Mouse (Mus musculus): ENCODE data around the gene Tomm34. TPM values are rescaled to one million over a fixed set of nuclear protein-coding genes. Genes with fewer than 3 reads are reported as not detected.
"Not testable (repeated sequence)": the region's sequence is repeated elsewhere in the genome, so short reads cannot be mapped to it uniquely, and the experiment has no call there.

Tomm34 gene
- polyA plus RNA-seq, 1 experiment = 46.7 TPM

DNA sequence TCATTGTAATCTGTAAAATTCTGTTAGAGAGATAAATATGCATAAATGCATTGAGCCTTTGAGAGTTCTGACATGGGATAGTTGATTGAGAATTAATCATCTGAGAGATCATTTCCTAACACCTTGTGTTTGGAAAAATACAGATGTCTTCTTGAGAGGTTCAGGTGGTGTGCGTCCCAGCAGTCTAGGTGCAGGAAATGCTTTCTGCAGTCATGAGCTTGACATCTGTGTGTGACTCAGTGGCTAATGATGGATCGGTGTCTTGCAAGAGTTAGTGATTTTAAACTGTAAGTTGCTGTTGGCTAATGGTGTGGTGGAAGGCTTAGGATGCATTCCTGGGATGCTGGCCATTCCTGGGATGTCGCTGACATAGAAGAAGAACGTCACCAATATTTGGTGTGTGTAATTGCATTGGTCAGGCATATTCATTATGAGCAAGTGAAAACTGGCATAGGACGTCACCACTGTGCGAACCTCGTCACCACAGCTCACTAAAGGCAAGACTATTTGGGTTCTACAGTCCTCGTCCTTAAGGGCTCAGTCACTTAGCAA is 6.0 kb upstream of the Tomm34 start:
- DNase-seq (ENCODE audit: low read depth) = no peak

DNA sequence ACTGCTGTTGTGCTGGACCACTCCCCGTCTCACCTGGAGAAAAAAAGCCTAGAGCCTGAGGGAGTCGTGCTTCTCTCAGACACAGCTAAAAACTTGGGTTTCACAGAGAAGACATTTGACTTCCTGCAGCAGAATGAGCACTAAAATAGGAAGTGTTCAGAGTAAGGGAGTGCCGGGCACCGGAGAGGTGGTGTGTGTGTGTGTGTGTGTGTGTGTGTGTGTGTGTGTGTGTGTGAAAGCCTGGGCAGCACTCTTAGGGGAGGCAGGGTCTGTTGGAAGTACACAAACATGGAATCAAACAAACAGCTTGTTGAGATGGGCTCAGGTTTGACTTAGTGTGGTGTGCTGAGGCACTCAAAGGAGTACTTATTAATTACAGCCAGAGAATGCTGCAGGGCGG is 4.1 kb upstream of the Tomm34 start:
- no peak for DNase-seq (ENCODE audit: low read depth)

DNA sequence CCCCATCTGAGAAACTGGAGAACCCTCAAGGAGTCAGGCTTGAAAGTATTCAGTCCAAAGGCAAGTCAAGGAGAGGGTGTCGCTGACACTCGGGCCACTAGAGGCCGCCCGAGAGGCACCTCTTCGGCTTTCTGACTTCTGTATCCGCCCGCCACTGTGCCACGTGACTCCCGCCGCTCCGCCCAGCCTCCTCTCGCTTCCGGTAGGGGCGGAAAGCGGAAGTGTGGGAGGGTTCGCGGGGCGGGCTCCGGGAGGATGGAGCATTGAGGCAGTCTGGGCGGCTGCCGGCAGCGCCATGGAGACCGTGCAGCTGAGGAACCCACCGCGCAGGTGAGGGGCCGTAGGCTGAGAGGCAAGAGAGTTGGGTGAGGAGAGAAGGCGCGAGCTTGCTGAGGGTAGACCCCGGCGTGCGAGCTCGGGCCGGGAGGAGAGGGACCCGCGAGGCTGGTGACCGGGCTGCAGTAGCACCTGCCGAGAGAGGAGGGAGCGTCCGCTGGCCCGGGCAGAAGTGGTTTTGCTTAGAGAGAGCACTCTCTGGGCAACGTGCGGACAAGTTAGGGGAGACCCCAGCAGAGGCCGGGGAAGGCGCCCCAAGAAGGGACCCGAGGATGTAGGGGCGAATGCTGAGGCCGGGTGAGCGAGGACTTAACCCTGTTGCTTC is 3.1 kb upstream of the Tomm34 start:
- DNase-seq (ENCODE audit: low read depth) = peak; percentile 41

- DNase-seq (ENCODE audit: low read depth) = no peak
These were observed 2.2 kb upstream of the Tomm34 start for GRCm38 (mm10) chr2:164073120-164073519.

- DNase-seq (ENCODE audit: low read depth) = no peak
These were observed 1.1 kb upstream of the Tomm34 start for GRCm38 (mm10) chr2:164072109-164072508.

- not testable (repeated sequence) for DNase-seq (ENCODE audit: low read depth)
These were observed 460 bp upstream of the Tomm34 start for GRCm38 (mm10) chr2:164071437-164071820.

- no peak for DNase-seq (ENCODE audit: low read depth)
These were observed 716 bp downstream of the Tomm34 start, which contains the start of gene Stk4 for GRCm38 (mm10) chr2:164070142-164070764. Gene Stk4, plus strand, starts transcription at chr2:164070322.

GRCm38 (mm10) chr2:164059634-164060235 is 11.2 kb downstream of the Tomm34 start:
- no peak for DNase-seq (ENCODE audit: low read depth)

DNA sequence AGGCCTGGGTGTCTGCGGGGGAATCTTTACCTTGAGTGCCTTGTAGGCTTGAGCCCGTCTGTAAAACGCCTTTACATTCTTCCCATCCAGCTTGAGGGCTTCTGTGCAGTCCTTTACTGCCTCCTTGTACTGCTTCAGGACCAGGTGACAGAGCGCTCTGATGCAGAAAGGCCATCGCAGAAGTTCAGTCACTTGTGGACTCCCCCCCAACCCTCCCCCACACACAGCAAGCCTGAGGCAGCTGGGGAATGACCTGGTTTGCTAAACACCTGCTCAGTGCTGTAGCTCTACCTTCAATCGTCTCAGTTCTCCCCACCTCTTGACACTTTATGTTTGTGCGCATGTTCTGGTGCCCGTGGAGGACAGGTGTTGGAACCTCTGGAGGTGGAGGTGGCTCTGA is 16.3 kb downstream of the Tomm34 start:
- DNase-seq (ENCODE audit: low read depth) = no peak

DNA sequence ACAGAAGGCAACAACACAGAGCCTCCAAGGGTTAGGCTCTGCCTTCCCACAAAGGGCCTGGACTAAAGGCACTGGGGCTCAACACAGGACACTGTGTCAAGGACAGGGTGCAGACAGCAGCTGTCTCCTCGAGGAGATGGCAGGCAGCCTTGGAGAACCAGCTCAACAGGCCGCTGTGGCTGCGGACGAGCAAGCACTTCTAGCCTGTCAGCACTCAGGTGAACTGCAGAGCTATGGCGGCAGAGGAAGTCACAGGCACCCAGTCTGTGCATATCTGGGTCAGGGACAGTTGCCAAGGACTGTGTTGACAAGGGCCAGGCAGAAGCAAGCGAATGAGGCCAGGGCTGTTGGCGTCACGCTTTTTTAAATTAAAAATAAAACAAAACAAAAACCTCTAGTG is 17.2 kb downstream of the Tomm34 start:
- no peak for DNase-seq (ENCODE audit: low read depth)

- DNase-seq (ENCODE audit: low read depth) = no peak
These were observed 23.7 kb downstream of the Tomm34 start for GRCm38 (mm10) chr2:164047197-164047690.

- DNase-seq (ENCODE audit: low read depth) = no peak
These were observed 29.4 kb downstream of the Tomm34 start for GRCm38 (mm10) chr2:164041523-164041922.

GRCm38 (mm10) chr2:164040949-164041348 is 30.0 kb downstream of the Tomm34 start:
- DNase-seq (ENCODE audit: low read depth) = no peak

DNA sequence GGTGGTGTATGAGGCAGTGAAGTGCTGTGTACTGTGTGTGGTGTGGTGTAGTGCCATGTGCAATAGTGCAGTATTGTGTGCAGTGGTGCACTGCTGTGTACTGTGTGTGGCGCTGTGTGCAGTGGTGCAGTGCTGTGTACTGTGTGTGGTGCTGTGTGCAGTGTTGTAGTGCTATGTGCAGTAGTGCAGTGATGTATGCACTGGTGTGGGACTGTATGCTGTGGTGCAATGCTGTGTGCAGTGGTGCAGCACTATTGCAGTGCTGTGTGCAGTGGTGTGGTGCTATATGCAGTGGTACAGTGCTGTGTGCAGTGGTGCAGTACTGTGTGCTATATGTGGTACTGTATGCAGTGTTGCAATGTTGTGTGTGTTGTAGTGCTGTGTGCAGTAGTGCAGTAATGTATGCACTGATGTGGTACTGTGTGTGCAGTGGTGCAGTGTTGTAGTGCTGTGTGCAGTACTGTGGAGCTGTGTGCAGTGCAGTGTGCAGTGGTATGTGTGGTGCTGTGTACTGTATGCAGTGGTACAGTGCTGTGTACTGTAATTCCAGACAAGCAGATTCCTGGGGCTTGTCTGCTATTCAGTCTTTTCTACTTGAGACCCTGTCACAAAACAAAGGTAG is 32.5 kb downstream of the Tomm34 start:
- DNase-seq (ENCODE audit: low read depth) = no peak

- DNase-seq (ENCODE audit: low read depth) = no peak
These were observed 34.4 kb downstream of the Tomm34 start for GRCm38 (mm10) chr2:164036520-164037019.

DNA sequence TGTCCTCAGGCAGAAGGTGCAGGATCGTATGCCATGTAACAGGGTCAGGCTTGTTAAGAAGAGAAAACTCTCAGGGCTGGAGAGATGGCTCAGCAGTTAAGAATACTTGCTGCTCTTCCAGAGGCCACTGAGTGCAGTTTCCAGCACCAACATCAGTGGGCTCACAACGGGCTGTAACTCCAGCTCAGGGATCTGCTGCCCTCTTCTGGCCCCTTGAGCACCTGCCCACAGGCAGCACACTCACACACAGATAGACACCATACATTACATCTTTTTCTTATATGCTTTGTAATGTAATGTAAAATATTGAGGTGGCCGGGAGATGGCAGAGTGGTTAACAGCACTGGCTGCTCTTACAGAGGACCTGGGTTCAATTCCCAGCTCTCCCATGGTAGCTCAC is 38.0 kb downstream of the Tomm34 start:
- no peak for DNase-seq (ENCODE audit: low read depth)

DNA sequence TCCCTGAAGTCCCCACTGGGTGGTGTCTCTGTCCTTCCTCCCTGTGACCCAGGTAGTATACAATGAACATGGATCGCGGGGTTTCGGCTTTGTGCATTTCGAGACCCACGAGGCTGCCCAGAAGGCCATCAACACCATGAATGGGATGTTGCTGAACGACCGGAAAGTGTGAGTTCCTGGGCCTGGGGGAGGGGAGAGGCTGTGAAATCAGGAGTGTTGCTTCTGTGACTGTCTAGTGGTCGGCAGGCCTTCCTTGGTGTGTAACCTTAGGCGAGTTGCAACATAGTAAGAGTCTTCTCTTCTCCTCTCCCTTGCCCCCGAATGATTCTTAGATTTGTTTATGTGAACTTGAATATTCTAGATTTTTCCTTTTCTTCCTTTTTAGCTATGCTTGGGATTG is 39.8 kb downstream of the Tomm34 start:
- DNase-seq (ENCODE audit: low read depth) = no peak

DNA sequence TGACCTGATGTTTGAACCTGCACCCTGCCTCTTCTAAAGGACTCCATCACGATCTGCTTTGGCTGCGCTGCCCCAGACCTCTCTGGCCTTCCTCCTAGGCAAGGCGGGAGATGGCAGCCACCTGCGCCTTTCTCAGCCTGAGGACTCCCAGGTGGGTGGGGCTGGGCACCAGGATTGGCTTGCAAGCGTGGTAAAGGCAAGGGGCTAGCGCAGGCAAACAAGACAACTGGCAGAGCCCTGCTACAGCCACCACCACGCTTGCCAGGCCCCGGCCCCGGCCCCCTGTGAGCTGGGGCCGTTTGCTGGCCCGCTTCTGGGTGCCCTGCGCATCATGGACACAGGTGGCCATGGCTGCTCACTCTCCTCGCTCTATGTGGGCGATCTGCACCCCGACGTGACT is 45.8 kb downstream of the Tomm34 start, which contains the start of gene Pabpc1l:
TSS of gene Pabpc1l (plus strand) at position 301 of the 400 bp plus-strand sequence.
- no peak for DNase-seq (ENCODE audit: low read depth)

GRCm38 (mm10) chr2:164022104-164022503 is 48.9 kb downstream of the Tomm34 start:
- DNase-seq (ENCODE audit: low read depth) = no peak

- no peak for DNase-seq (ENCODE audit: low read depth)
These were observed 51.0 kb downstream of the Tomm34 start for GRCm38 (mm10) chr2:164019943-164020342.

DNA sequence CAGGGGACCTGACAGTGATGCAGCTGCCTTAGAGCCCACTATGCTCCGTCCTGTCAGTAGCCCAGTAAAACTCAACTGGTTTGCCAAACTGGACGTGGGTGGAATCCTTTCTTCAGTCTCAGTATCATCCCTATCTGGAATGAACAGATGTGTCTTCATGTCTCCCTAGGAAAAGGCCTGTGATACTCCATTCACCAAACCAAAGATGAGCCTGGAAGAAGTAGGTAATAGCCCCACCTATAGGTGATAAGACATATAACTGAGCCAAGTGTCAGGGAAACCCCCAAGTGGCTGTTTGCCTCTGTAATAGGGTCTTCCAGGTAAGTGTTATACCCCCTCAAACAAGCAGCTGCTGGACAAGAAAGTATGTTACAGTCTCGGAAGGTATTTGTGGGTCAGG is 52.1 kb downstream of the Tomm34 start:
- DNase-seq (ENCODE audit: low read depth) = no peak

GRCm38 (mm10) chr2:164015304-164015703 is 55.7 kb downstream of the Tomm34 start:
- no peak for DNase-seq (ENCODE audit: low read depth)
